Mouse (Mus musculus) limb, embryonic 15.5 days (tissue): ENCODE results near the gene Ssu72. TPM values are rescaled to one million over a fixed set of nuclear protein-coding genes. Genes with fewer than 3 reads are reported as not detected.

Experiments used
- ATAC-seq: fragments of 200-750 bp; cut with Nextera tagmentation; 2 replicates; pipeline ENCODE4 v1.8.0; 2017; ENCODE audit warnings: low read depth, moderate TSS enrichment; ENCODE audit not compliant: insufficient number of reproducible peaks, low FRiP score, low TSS enrichment
- H3K27ac ChIP-seq: fragments of 300-500 bp; sonication (generic); 2 replicates; pipeline ENCODE4 v1.5.1; 2015; ENCODE audit warnings: moderate library complexity, mild to moderate bottlenecking, inconsistent platforms
- H3K27me3 ChIP-seq: fragments of 300-500 bp; sonication (generic); 2 replicates; pipeline ENCODE4 v1.6.1; 2015; ENCODE audit warnings: inconsistent platforms
- H3K36me3 ChIP-seq: fragments of 300-500 bp; sonication (generic); 2 replicates; pipeline ENCODE4 v1.6.1; 2015; ENCODE audit warnings: inconsistent platforms
- H3K4me1 ChIP-seq: fragments of 300-500 bp; sonication (generic); 2 replicates; pipeline ENCODE4 v1.6.1; 2015; ENCODE audit warnings: inconsistent platforms
- H3K4me2 ChIP-seq: fragments of 300-500 bp; sonication (generic); 2 replicates; pipeline ENCODE4 v1.6.1; 2015; ENCODE audit warnings: mild to moderate bottlenecking, inconsistent platforms
- H3K4me3 ChIP-seq: fragments of 300-500 bp; sonication (generic); 2 replicates; pipeline ENCODE4 v1.5.1; 2015; ENCODE audit warnings: mild to moderate bottlenecking, inconsistent platforms
- H3K9ac ChIP-seq: fragments of 300-500 bp; sonication (generic); 2 replicates; pipeline ENCODE4 v1.6.1; 2015; ENCODE audit warnings: inconsistent platforms
- H3K9me3 ChIP-seq: fragments of 300-500 bp; sonication (generic); 2 replicates; pipeline ENCODE4 v1.6.1; 2016; ENCODE audit warnings: inconsistent platforms
- WGBS: fragments of 180-500 bp; shearing (Covaris S2); methylation state at CpG from one replicate; pipeline ENCODE4 v1.1.7; 2015; 5-methylcytosine and 5-hydroxymethylcytosine counted together
- polyA plus RNA-seq: library from polyadenylated mRNA; unstranded; fragments of >200 nt; fragmentation: Nextera tagmentation; extraction: Ambion mirVana; gene quantifications from 2 replicates; pipeline ENCODE4 v1.2.1, GENCODE M21; 2015

Ssu72 gene
- polyA plus RNA-seq, 1 experiment from 2014 or later = 132 TPM

DNA sequence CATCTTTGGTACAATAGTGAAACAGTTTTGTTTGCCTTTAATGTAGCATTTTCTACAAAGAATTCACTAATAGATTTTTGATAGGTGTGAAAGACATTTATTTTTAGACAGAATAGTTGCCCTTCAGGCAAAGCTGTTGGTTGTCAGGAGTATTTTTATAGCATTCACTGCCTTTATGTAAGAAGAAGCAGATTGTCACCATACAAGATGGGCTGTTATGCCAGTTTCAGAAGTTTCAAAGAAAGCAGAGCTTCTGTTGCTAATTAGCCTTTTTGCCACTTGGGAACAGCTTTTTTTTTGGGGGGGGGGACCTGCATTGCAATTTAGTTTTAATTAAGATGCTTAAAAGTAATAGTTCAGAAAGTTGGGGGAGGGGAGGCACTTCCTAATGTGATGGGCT, 4.4 kb downstream of the Ssu72 start:
- Histone ChIP-seq H3K4me3 (no peak overlapping the region), H3K27me3 (no peaks in the 10 kb centered on the region), H3K4me1 (peaks cover 10% of the 10 kb centered on the region; the same call in 1 of the 2 replicates), H3K4me2 (no peak overlapping the region), H3K36me3 (no peaks in the 10 kb centered on the region), H3K9me3 (no peaks in the 10 kb centered on the region), H3K9ac (no peak overlapping the region), H3K27ac (no peak overlapping the region)
- no peak for ATAC-seq

GRCm38 (mm10) chr4:155710521-155711252, 6.1 kb downstream of the Ssu72 start:
- H3K9me3 ChIP-seq = no peaks in the 10 kb centered on the region
- peaks cover 9% of the 10 kb centered on the region for H3K36me3 ChIP-seq
- H3K4me3 ChIP-seq = no peak overlapping the region
- H3K9ac ChIP-seq = no peak overlapping the region
- H3K27ac ChIP-seq = peak overlapping the region; percentile 59
- no peaks in the 10 kb centered on the region for H3K27me3 ChIP-seq
- H3K4me2 ChIP-seq = no peak overlapping the region
- peaks cover 10% of the 10 kb centered on the region; the same call in 1 of the 2 replicates for H3K4me1 ChIP-seq
- 46% methylated on average over 6 of the region's 6 CpGs for WGBS
- ATAC-seq = no peak

DNA sequence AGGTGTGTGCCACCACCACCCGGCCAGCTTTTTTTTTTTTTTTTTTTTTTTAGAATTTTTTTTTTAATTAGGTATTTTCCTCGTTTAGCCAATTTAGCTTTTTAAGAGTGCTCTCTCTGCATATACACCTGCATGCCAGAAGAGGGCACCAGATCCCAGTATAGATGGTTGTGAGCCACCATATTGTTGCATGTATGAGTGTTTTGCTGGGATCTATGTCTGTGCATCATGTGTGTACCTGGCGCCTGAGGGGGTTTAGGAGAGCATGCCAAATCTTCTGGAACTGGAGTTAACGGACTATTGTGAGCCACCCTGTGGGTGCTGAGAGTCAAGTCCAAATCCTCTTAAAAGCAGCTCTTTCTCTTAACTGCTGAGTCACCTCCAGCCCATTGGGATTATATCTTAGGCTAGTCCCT, 17.1 kb downstream of the Ssu72 start:
- no peaks in the 10 kb centered on the region for H3K9me3 ChIP-seq
- no peak for ATAC-seq
- no peaks in the 10 kb centered on the region for H3K4me1 ChIP-seq
- no peak overlapping the region for H3K27ac ChIP-seq
- no peak overlapping the region for H3K9ac ChIP-seq
- peaks cover 26% of the 10 kb centered on the region for H3K36me3 ChIP-seq
- no peaks in the 10 kb centered on the region for H3K27me3 ChIP-seq
- H3K4me2 ChIP-seq = no peak overlapping the region
- no peak overlapping the region for H3K4me3 ChIP-seq
- 54% methylated on average over 4 of the region's 4 CpGs for WGBS

DNA sequence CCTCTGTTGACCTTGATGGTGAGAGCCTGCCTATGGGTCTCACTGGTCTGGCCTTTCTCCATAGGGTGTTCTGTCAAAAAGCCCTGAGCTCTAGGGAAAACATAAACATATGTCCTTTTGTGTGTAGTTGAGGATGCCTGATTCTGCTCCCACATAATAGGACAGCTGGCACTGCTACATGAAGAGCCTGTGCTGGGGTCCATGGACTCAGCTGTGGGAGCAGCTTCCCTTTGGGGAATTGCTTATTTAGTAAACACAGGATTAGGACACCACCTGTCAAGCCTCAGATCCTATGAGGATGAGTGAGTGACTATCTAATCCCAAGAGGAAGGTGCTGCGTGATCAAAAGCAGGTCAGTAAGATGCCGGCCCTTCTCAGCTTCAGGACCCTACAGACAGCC, 23.4 kb downstream of the Ssu72 start:
- H3K36me3 ChIP-seq = peaks cover 26% of the 10 kb centered on the region
- H3K9me3 ChIP-seq = no peaks in the 10 kb centered on the region
- no peak overlapping the region for H3K4me3 ChIP-seq
- H3K27ac ChIP-seq = no peak overlapping the region
- H3K9ac ChIP-seq = no peak overlapping the region
- no peaks in the 10 kb centered on the region for H3K4me1 ChIP-seq
- no peak overlapping the region for H3K4me2 ChIP-seq
- H3K27me3 ChIP-seq = no peaks in the 10 kb centered on the region
- 74% methylated on average over 2 of the region's 2 CpGs for WGBS
- ATAC-seq = no peak

- WGBS = 86% methylated on average over 10 of the region's 10 CpGs
- Histone ChIP-seq H3K9ac (no peak overlapping the region), H3K9me3 (no peaks in the 10 kb centered on the region), H3K4me2 (no peak overlapping the region), H3K4me3 (no peak overlapping the region), H3K36me3 (peaks cover 22% of the 10 kb centered on the region), H3K4me1 (peaks cover 25% of the 10 kb centered on the region), H3K27me3 (no peaks in the 10 kb centered on the region), H3K27ac (no peak overlapping the region)
- ATAC-seq = no peak
Observed at GRCm38 (mm10) chr4:155733267-155733666, 28.7 kb downstream of the Ssu72 start.

GRCm38 (mm10) chr4:155734350-155734941, 29.8 kb downstream of the Ssu72 start, which contains the start of gene Tmem240:
TSS of gene Tmem240 (plus strand) at chr4:155734800.
- peak within 1 kb of the TSS; percentile 89 for H3K4me2 ChIP-seq
- under 1% methylated on average over 28 of the region's 35 CpGs for WGBS
- no peaks in the 10 kb centered on the region for H3K27me3 ChIP-seq
- peak within 1 kb of the TSS; percentile 81 for H3K9ac ChIP-seq
- H3K9me3 ChIP-seq = no peaks in the 10 kb centered on the region
- peaks cover 25% of the 10 kb centered on the region for H3K4me1 ChIP-seq
- H3K4me3 ChIP-seq = peak within 1 kb of the TSS; percentile 94
- peak within 1 kb of the TSS; percentile 94 for H3K27ac ChIP-seq
- ATAC-seq = peak; percentile 90
- H3K36me3 ChIP-seq = peaks cover 22% of the 10 kb centered on the region

GRCm38 (mm10) chr4:155734951-155735702, 30.5 kb downstream of the Ssu72 start:
- peak; percentile 68 for ATAC-seq
- H3K36me3 ChIP-seq = peaks cover 29% of the 10 kb centered on the region
- WGBS = under 1% methylated on average over 61 of the region's 79 CpGs

GRCm38 (mm10) chr4:155735788-155736187, 31.2 kb downstream of the Ssu72 start:
- Histone ChIP-seq H3K9me3 (no peaks in the 10 kb centered on the region), H3K27ac (peak overlapping the region; percentile 94), H3K36me3 (peaks cover 33% of the 10 kb centered on the region), H3K4me1 (peaks cover 25% of the 10 kb centered on the region), H3K27me3 (no peaks in the 10 kb centered on the region), H3K4me3 (peak overlapping the region; percentile 94), H3K4me2 (peak overlapping the region; percentile 89), H3K9ac (peak overlapping the region; percentile 81)
- no peak for ATAC-seq
- 64% methylated on average over 5 of the region's 5 CpGs for WGBS

More at GRCm38 (mm10) chr4:155734951-155735702, 30.5 kb downstream of the Ssu72 start:
- Histone ChIP-seq H3K27me3 (no peaks in the 10 kb centered on the region), H3K27ac (peak overlapping the region; percentile 94), H3K9ac (peak overlapping the region; percentile 81), H3K4me3 (peak overlapping the region; percentile 94), H3K9me3 (no peaks in the 10 kb centered on the region), H3K4me1 (peaks cover 25% of the 10 kb centered on the region), H3K4me2 (peak overlapping the region; percentile 89)

DNA sequence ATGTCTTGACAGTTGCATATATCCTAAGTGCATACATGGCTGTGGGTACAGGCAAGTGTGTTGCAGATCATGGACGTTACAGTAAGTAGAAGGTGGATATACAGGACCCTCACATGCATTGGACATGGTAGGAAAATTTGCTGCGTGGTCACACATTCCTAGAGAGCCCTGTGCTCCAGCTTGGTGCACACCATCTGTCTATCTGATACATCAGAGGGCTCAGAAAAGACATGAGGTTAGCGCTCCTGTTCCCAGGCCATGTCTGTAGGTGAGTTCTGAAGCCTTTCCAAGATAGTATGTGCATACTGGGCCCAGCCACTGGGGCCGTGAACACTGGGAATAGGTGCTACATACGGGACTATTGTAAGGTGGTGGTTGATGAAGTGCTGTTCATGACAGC, 31.8 kb downstream of the Ssu72 start:
- H3K9ac ChIP-seq = no peak overlapping the region
- H3K4me1 ChIP-seq = peaks cover 25% of the 10 kb centered on the region
- peak overlapping the region; percentile 94; the same call in 1 of the 2 replicates for H3K4me3 ChIP-seq
- peaks cover 33% of the 10 kb centered on the region for H3K36me3 ChIP-seq
- ATAC-seq = no peak
- H3K27me3 ChIP-seq = no peaks in the 10 kb centered on the region
- H3K9me3 ChIP-seq = no peaks in the 10 kb centered on the region
- no peak overlapping the region for H3K27ac ChIP-seq
- 90% methylated on average over 5 of the region's 5 CpGs for WGBS
- H3K4me2 ChIP-seq = no peak overlapping the region

DNA sequence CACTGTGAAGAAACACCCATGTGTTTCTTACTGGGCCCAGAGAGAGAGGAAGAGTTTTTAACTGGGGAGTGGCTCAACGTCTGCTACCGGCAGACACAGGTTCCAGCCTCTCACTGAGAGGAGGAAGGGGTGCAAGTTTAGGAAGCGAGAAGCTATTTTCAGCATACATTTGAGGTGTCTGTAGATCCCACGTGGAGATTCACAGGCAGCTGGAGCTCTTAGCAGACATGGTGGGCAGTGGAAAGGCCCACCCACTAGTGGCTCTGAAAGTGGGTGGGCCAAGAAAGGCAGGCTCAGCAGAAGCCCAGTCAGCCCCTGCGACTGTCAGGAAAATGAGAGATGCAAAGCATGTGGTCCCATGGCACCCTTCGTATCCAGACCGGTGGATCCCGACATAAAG, 33.7 kb downstream of the Ssu72 start:
- Histone ChIP-seq H3K4me1 (peaks cover 23% of the 10 kb centered on the region), H3K9me3 (no peaks in the 10 kb centered on the region), H3K27me3 (no peaks in the 10 kb centered on the region), H3K27ac (no peak overlapping the region), H3K4me3 (no peak overlapping the region), H3K4me2 (no peak overlapping the region), H3K9ac (no peak overlapping the region), H3K36me3 (peaks cover 45% of the 10 kb centered on the region)
- WGBS = 51% methylated on average over 8 of the region's 8 CpGs
- ATAC-seq = no peak

GRCm38 (mm10) chr4:155739152-155739551, 34.6 kb downstream of the Ssu72 start:
- H3K4me1 ChIP-seq = peaks cover 16% of the 10 kb centered on the region
- no peak overlapping the region for H3K27ac ChIP-seq
- 81% methylated on average over 6 of the region's 6 CpGs for whole genome bisulfite sequencing
- no peak overlapping the region for H3K9ac ChIP-seq
- ATAC-seq = no peak
- no peaks in the 10 kb centered on the region for H3K9me3 ChIP-seq
- H3K27me3 ChIP-seq = no peaks in the 10 kb centered on the region
- no peak overlapping the region for H3K4me3 ChIP-seq
- H3K4me2 ChIP-seq = no peak overlapping the region
- H3K36me3 ChIP-seq = peaks cover 53% of the 10 kb centered on the region
